Mouse (Mus musculus) MEL (cell line): Measurements from ENCODE around the gene Gas7. TPM values are rescaled to one million over a fixed set of nuclear protein-coding genes. Genes with fewer than 3 reads are reported as not detected.

Source experiments
- DNase-seq: peaks from one replicate; pipeline ENCODE4 v3.0.0; 2011; ENCODE audit warnings: low read depth, low spot score
- H3K27ac ChIP-seq: 2 replicates; pipeline ENCODE4 v1.5.1; 2012; ENCODE audit warnings: low read depth, mild to moderate bottlenecking, control low read depth, low read length, moderate library complexity; ENCODE audit not compliant: control insufficient read depth
- H3K27me3 ChIP-seq, 2 experiments: fragments of 150-350 bp in 1 of 2; sonication (generic) in 1 of 2; 2 replicates each; pipeline ENCODE4 v1.6.1; 2012; ENCODE audit warnings: low read length in 2 of 2, mild to moderate bottlenecking in 2 of 2, improper control_type of control experiment in 1 of 2, moderate library complexity in 1 of 2; ENCODE audit not compliant: insufficient read depth in 2 of 2, control insufficient read depth in 1 of 2
- H3K36me3 ChIP-seq, 2 experiments: 2 replicates each; pipeline ENCODE4 v1.6.1; 2012 to 2014; ENCODE audit warnings: low read length in 2 of 2, improper control_type of control experiment in 1 of 2, inconsistent platforms in 1 of 2, mild to moderate bottlenecking in 1 of 2; ENCODE audit not compliant: insufficient read depth in 2 of 2, control insufficient read depth in 1 of 2
- H3K4me1 ChIP-seq, 2 experiments: fragments of 150-350 bp in 1 of 2; sonication (generic) in 1 of 2; 2 replicates each; pipeline ENCODE4 v1.6.1; 2012; ENCODE audit warnings: low read length in 2 of 2, improper control_type of control experiment in 1 of 2, mild to moderate bottlenecking in 1 of 2; ENCODE audit not compliant: insufficient read depth in 2 of 2, control insufficient read depth in 1 of 2
- H3K4me3 ChIP-seq, 2 experiments: fragments of 150-350 bp in 1 of 2; sonication (generic) in 1 of 2; 2 replicates each; pipeline ENCODE4 v1.5.1; 2012; ENCODE audit warnings: low read depth in 2 of 2, low read length in 2 of 2, mild to moderate bottlenecking in 2 of 2, moderate library complexity in 2 of 2, control low read depth in 1 of 2, improper control_type of control experiment in 1 of 2; ENCODE audit not compliant: control insufficient read depth in 1 of 2, insufficient read depth in 1 of 2
- H3K79me2 ChIP-seq: 2 replicates; pipeline ENCODE4 v1.6.1; 2012; ENCODE audit warnings: mild to moderate bottlenecking, low read length, moderate library complexity; ENCODE audit not compliant: control insufficient read depth, poor library complexity, insufficient read depth
- H3K9ac ChIP-seq: 2 replicates; pipeline ENCODE4 v1.6.1; 2012; ENCODE audit warnings: low read depth, mild to moderate bottlenecking, control low read depth, low read length, moderate library complexity; ENCODE audit not compliant: control insufficient read depth, poor library complexity, severe bottlenecking
- H3K9me3 ChIP-seq: fragments of 150-350 bp; sonication (generic); replicated peaks from 2 replicates; pipeline ENCODE4 v1.6.1; 2012; ENCODE audit warnings: mild to moderate bottlenecking, low read length, improper control_type of control experiment, moderate library complexity; ENCODE audit not compliant: insufficient read depth
- CHD1 ChIP-seq: IDR thresholded peaks from 2 replicates; pipeline ENCODE4 v1.6.1; 2012; ENCODE audit warnings: low read depth, mild to moderate bottlenecking, inconsistent platforms, low read length, improper control_type of control experiment
- CTCF ChIP-seq, 3 experiments: IDR thresholded peaks in 2 of 3; conservative IDR thresholded peaks in 1 of 3; 2 replicates each; pipeline ENCODE4 v1.5.1; 2011 to 2012; ENCODE audit warnings: low read length in 3 of 3, low read depth in 2 of 3, mild to moderate bottlenecking in 2 of 3, improper control_type of control experiment in 1 of 3, inconsistent platforms in 1 of 3, mixed read lengths in 1 of 3, moderate library complexity in 1 of 3; ENCODE audit not compliant: control insufficient read depth in 1 of 3, insufficient read depth in 1 of 3, poor library complexity in 1 of 3, severe bottlenecking in 1 of 3
- ELF1 ChIP-seq: IDR thresholded peaks from 2 replicates; pipeline ENCODE4 v1.6.1; 2014; ENCODE audit warnings: low read depth, mild to moderate bottlenecking, inconsistent platforms, low read length, improper control_type of control experiment, moderate library complexity
- GABPA ChIP-seq: IDR thresholded peaks from 2 replicates; pipeline ENCODE4 v1.6.1; 2012; ENCODE audit warnings: low read depth, mild to moderate bottlenecking, inconsistent platforms, low read length, improper control_type of control experiment, moderate library complexity
- GATA1 ChIP-seq: IDR thresholded peaks from 2 replicates; pipeline ENCODE4 v1.6.1; 2011; ENCODE audit warnings: low read depth, low read length, improper control_type of control experiment
- MAFK ChIP-seq: IDR thresholded peaks from 2 replicates; pipeline ENCODE4 v1.6.1; 2011; ENCODE audit warnings: low read depth, mild to moderate bottlenecking, low read length, improper control_type of control experiment, borderline replicate concordance
- MAX ChIP-seq: IDR thresholded peaks from 2 replicates; pipeline ENCODE4 v1.6.1; 2011; ENCODE audit warnings: low read length, improper control_type of control experiment
- MAZ ChIP-seq: IDR thresholded peaks from 2 replicates; pipeline ENCODE4 v1.6.1; 2012; ENCODE audit warnings: low read depth, mild to moderate bottlenecking, inconsistent platforms, low read length, improper control_type of control experiment
- MXI1 ChIP-seq: IDR thresholded peaks from 2 replicates; pipeline ENCODE4 v1.6.1; 2011; ENCODE audit warnings: mild to moderate bottlenecking, low read depth, low read length, improper control_type of control experiment
- POLR2AphosphoS5 ChIP-seq: IDR thresholded peaks from 2 replicates; pipeline ENCODE4 v1.6.1; 2012; ENCODE audit warnings: low read depth, borderline replicate concordance, mild to moderate bottlenecking, inconsistent platforms, low read length, moderate library complexity, mixed read lengths
- RAD21 ChIP-seq: IDR thresholded peaks from 2 replicates; pipeline ENCODE4 v1.6.1; 2011; ENCODE audit warnings: mild to moderate bottlenecking, low read depth, low read length, improper control_type of control experiment
- SMC3 ChIP-seq: IDR thresholded peaks from 2 replicates; pipeline ENCODE4 v1.6.1; 2011; ENCODE audit warnings: low read depth, low read length, improper control_type of control experiment
- ZKSCAN1 ChIP-seq: IDR thresholded peaks from 2 replicates; pipeline ENCODE4 v1.6.1; 2012; ENCODE audit warnings: low read depth, mild to moderate bottlenecking, inconsistent platforms, low read length, improper control_type of control experiment, moderate library complexity
- ZMIZ1 ChIP-seq: IDR thresholded peaks from 2 replicates; pipeline ENCODE4 v1.6.1; 2012; ENCODE audit warnings: low read depth, mild to moderate bottlenecking, inconsistent platforms, low read length, improper control_type of control experiment, moderate library complexity
- polyA plus RNA-seq, 2 experiments: library from polyadenylated mRNA; stranded (reverse) in 1 of 2; unstranded in 1 of 2; fragments of >175 nt in 1 of 2; fragments of >200 nt in 1 of 2; gene quantifications; 2 replicates each; pipeline versions ENCODE4 v1.2.1 to v1.2.4; 2012; ENCODE audit warnings: low replicate concordance in 2 of 2, low read depth in 1 of 2; ENCODE audit not compliant: insufficient read length in 2 of 2, insufficient read depth in 1 of 2, missing spikeins in 1 of 2
- total RNA-seq: library from RNA; depleted of rRNA; stranded (reverse); fragments of 300-350 nt; gene quantifications from 2 replicates; pipeline ENCODE4 v1.2.3, GENCODE M21; 2012

The Gas7 gene
- total and polyA plus RNA-seq, 3 experiments, result 0.04 TPM; not detected in 2

GRCm38 (mm10) chr11:67489647-67490175 lies 34.5 kb downstream of the Gas7 start:
- DNase-seq, result no peak
- TF ChIP-seq CTCF (IDR thresholded peaks at IDR 0.05 in 2 of 3, conservative IDR thresholded peaks at IDR 0.05 in 1 of 3; ENCODE audit: control insufficient read depth in 1 of 3, insufficient read depth in 1 of 3, low read depth in 2 of 3, low read length in 3 of 3, poor library complexity in 1 of 3, severe bottlenecking in 1 of 3) (no peak), MAZ (no peak), MAFK (no peak), RAD21 (no peak), ELF1 (no peak), POLR2AphosphoS5 (no peak), MAX (no peak), GATA1 (no peak), ZMIZ1 (no peak), SMC3 (no peak), CHD1 (no peak)
- no peaks in the 10 kb centered on the region for H3K27me3 ChIP-seq
- no peak overlapping the region for H3K27ac ChIP-seq
- no peaks in the 10 kb centered on the region for H3K36me3 ChIP-seq
- H3K79me2 ChIP-seq, result no peaks in the 10 kb centered on the region
- no peak overlapping the region for H3K9ac ChIP-seq
- H3K4me1 ChIP-seq, result no peaks in the 10 kb centered on the region
- H3K4me3 ChIP-seq, result no peak overlapping the region
- no peaks in the 10 kb centered on the region for H3K9me3 ChIP-seq

- TF ChIP-seq ZKSCAN1, result no peak
- TF ChIP-seq MXI1, result no peak
- H3K9me3 ChIP-seq, result no peaks in the 10 kb centered on the region
These were observed 41.6 kb downstream of the Gas7 start for GRCm38 (mm10) chr11:67496796-67497195.

GRCm38 (mm10) chr11:67500115-67500514 lies 44.9 kb downstream of the Gas7 start:
- no peak for TF ChIP-seq GABPA
- no peak for DNase-seq
- no peaks in the 10 kb centered on the region for H3K36me3 ChIP-seq
- H3K9me3 ChIP-seq, result no peaks in the 10 kb centered on the region
- no peaks in the 10 kb centered on the region for H3K4me1 ChIP-seq
- no peaks in the 10 kb centered on the region for H3K79me2 ChIP-seq
- no peak overlapping the region for H3K4me3 ChIP-seq
- no peak overlapping the region for H3K27ac ChIP-seq
- H3K27me3 ChIP-seq, result no peaks in the 10 kb centered on the region
- H3K9ac ChIP-seq, result no peak overlapping the region

More at GRCm38 (mm10) chr11:67496796-67497195, 41.6 kb downstream of the Gas7 start:
- H3K4me3 ChIP-seq, result no peak overlapping the region
- H3K27ac ChIP-seq, result no peak overlapping the region
- no peaks in the 10 kb centered on the region for H3K4me1 ChIP-seq
- H3K79me2 ChIP-seq, result no peaks in the 10 kb centered on the region
- no peak overlapping the region for H3K9ac ChIP-seq
- no peak for DNase-seq
- no peaks in the 10 kb centered on the region for H3K36me3 ChIP-seq
- H3K27me3 ChIP-seq, result no peaks in the 10 kb centered on the region
